Mouse (Mus musculus) lung, embryonic 14.5 days (tissue): ENCODE results near the gene Cd37. TPM values are rescaled to one million over a fixed set of nuclear protein-coding genes. Genes with fewer than 3 reads are reported as not detected.

ENCODE experiments used
- ATAC-seq: fragments of 200-750 bp; cut with Nextera tagmentation; 2 replicates; pipeline ENCODE4 v1.8.0; 2017; ENCODE audit warnings: mild to moderate bottlenecking, moderate TSS enrichment, moderate library complexity; ENCODE audit not compliant: insufficient read depth
- DNase-seq: peaks from one replicate; pipeline ENCODE4 v3.0.0-alpha.2; 2015
- H3K27ac ChIP-seq: fragments of 300-500 bp; sonication (generic); 2 replicates; pipeline ENCODE4 v1.5.1; 2014; ENCODE audit warnings: low read depth, mild to moderate bottlenecking, moderate library complexity
- H3K27me3 ChIP-seq: fragments of 300-500 bp; sonication (generic); 2 replicates; pipeline ENCODE4 v1.6.1; 2014; ENCODE audit warnings: low read length, control low read depth; ENCODE audit not compliant: insufficient read depth
- H3K36me3 ChIP-seq: fragments of 300-500 bp; sonication (generic); 2 replicates; pipeline ENCODE4 v1.6.1; 2014; ENCODE audit warnings: control low read depth; ENCODE audit not compliant: insufficient read depth
- H3K4me1 ChIP-seq: fragments of 300-500 bp; sonication (generic); 2 replicates; pipeline ENCODE4 v1.6.1; 2014; ENCODE audit warnings: antibody characterized with exemption, control low read depth; ENCODE audit not compliant: insufficient read depth
- H3K4me2 ChIP-seq: fragments of 300-500 bp; sonication (generic); 2 replicates; pipeline ENCODE4 v1.6.1; 2014; ENCODE audit warnings: mild to moderate bottlenecking
- H3K4me3 ChIP-seq: fragments of 300-500 bp; sonication (generic); 2 replicates; pipeline ENCODE4 v1.5.1; 2014; ENCODE audit warnings: low read depth, low read length
- H3K9ac ChIP-seq: fragments of 300-500 bp; sonication (generic); 2 replicates; pipeline ENCODE4 v1.6.1; 2014
- H3K9me3 ChIP-seq: fragments of 300-500 bp; sonication (generic); 2 replicates; pipeline ENCODE4 v1.6.1; 2016; ENCODE audit warnings: low read depth, low read length, control low read depth
- CTCF ChIP-seq: IDR thresholded peaks from 2 replicates; pipeline ENCODE4 v1.5.1; 2016; ENCODE audit warnings: antibody characterized with exemption, low read depth
- WGBS: fragments of 180-500 bp; shearing (Covaris S2); extraction: QIAGEN DNeasy Blood & Tissue Kit; methylation state at CpG from one replicate; pipeline ENCODE4 v1.1.7; 2014; 5-methylcytosine and 5-hydroxymethylcytosine counted together
- polyA plus RNA-seq: library from polyadenylated mRNA; unstranded; fragments of >200 nt; fragmentation: Nextera tagmentation; extraction: Ambion mirVana; gene quantifications from 2 replicates; pipeline ENCODE4 v1.2.1, GENCODE M21; 2014

The Cd37 gene
- polyA plus RNA-seq, 1 experiment from 2014 or later = 2.1 TPM

DNA sequence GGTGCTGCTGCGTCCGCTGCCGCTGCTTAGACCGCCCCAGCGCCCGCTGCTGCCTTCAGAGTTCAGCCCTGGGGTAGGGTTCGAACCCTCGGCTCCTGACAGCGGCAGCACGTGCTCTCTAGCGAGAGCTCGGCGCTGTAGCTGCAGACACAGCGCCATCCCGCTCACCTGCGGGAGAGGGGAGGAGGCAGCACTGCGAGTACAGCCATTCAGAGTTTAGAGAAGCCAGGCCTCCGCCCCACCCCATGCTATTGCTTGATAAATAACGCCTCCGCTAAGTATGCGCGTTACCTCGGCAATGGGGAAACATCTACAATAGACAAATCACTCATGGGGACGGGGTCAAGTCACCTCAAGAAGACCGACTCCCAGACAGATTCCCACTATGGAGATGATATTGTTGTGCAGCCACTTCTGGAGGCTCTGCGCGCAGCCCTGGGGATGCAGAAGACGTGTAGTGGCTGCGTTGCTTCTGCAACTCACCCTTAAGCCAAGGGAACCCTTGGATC is 4.5 kb downstream of the Cd37 start:
- Histone ChIP-seq H3K36me3 (peaks cover 45% of the 10 kb centered on the region), H3K9ac (peak overlapping the region; percentile 29), H3K4me2 (peak overlapping the region; percentile 58), H3K4me3 (peak overlapping the region; percentile 22; the same call in 1 of the 2 replicates), H3K9me3 (no peaks in the 10 kb centered on the region), H3K27me3 (no peaks in the 10 kb centered on the region), H3K27ac (peak overlapping the region; percentile 36; the same call in 1 of the 2 replicates), H3K4me1 (peaks cover 3% of the 10 kb centered on the region; the same call in 1 of the 2 replicates)
- 14% methylated on average over 29 of the region's 29 CpGs for WGBS
- ATAC-seq (peak; percentile 9), DNase-seq (peak; percentile 60)
- TF ChIP-seq CTCF = no peak; the same call in 1 of the 2 replicates

GRCm38 (mm10) chr7:45233580-45234332 is 5.2 kb downstream of the Cd37 start:
- H3K4me3 ChIP-seq = no peak overlapping the region
- H3K4me1 ChIP-seq = peaks cover 3% of the 10 kb centered on the region; the same call in 1 of the 2 replicates
- DNase-seq (peak; percentile 30), ATAC-seq (0 out of 2 replicates have a peak, but pooled peaks have one; percentile 0)
- WGBS = 33% methylated on average over 20 of the region's 20 CpGs
- no peak for TF ChIP-seq CTCF
- H3K36me3 ChIP-seq = peaks cover 51% of the 10 kb centered on the region
- peak overlapping the region; percentile 58 for H3K4me2 ChIP-seq
- no peaks in the 10 kb centered on the region for H3K9me3 ChIP-seq
- H3K27ac ChIP-seq = no peak overlapping the region
- H3K27me3 ChIP-seq = no peaks in the 10 kb centered on the region
- H3K9ac ChIP-seq = peak overlapping the region; percentile 29

DNA sequence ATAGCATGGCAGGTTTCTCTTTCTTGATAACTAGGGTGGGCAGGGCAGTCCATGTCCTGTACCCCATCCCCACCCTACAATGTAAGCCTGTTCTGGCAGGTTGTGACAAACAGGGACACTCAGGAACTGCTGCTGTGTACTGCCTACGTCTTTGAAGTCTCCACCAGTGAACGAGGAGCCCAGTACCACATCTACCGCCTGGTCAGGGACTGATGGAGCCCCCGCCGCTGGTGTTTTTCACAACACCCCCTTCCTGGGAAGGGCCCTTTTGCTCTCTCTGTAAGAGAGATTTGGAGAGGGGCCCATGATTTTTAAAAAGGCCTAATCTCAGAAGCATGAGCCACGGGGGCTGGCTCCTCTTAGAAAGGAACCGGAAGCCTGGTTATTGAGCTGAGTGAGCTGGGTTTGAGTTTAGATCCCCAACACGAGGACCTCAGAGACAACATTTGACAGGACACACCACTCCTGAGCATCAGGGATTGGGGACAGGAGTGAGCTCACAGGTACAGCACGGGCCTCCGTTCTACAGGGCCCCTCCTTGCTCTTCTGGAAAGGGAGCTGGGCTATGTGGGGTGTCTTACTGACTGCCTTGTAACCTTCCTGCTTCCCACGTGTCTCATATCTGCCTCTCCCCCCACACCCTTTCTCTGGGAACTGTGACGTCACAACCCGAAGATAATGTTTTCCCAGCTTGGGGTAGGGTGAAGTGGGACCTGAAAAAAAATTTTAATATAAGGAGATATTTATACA is 6.0 kb downstream of the Cd37 start:
- Histone ChIP-seq H3K9me3 (no peaks in the 10 kb centered on the region), H3K36me3 (peaks cover 60% of the 10 kb centered on the region), H3K27ac (no peak overlapping the region), H3K4me2 (no peak overlapping the region), H3K9ac (no peak overlapping the region), H3K4me3 (no peak overlapping the region), H3K27me3 (no peaks in the 10 kb centered on the region), H3K4me1 (peaks cover 3% of the 10 kb centered on the region; the same call in 1 of the 2 replicates)
- 54% methylated on average over 13 of the region's 13 CpGs for WGBS
- no peak for DNase-seq
- no peak for TF ChIP-seq CTCF
- ATAC-seq = no peak

DNA sequence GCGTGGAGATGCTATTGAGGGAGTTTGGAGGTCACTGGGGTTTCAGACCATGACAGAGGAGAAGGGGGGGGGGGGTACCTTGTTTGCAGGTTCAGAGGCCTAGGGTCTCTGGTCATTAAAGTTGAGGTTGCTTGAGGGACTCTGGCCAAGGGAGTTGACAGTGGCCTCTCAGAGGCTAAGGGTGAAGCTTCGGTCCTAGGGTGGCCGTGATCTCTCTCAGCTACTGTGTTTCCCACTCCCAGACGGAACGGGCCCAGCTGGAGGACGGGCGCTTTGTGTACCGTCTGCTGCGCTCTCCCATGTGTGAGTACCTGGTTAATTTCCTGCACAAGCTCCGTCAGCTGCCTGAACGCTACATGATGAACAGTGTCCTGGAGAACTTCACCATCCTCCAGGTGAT is 7.0 kb downstream of the Cd37 start:
- H3K4me3 ChIP-seq = no peak overlapping the region
- peaks cover 68% of the 10 kb centered on the region for H3K36me3 ChIP-seq
- ATAC-seq (no peak), DNase-seq (no peak)
- H3K4me2 ChIP-seq = no peak overlapping the region
- no peaks in the 10 kb centered on the region for H3K27me3 ChIP-seq
- WGBS = 81% methylated on average over 11 of the region's 11 CpGs
- H3K9ac ChIP-seq = no peak overlapping the region
- H3K9me3 ChIP-seq = no peaks in the 10 kb centered on the region
- no peak for TF ChIP-seq CTCF
- H3K4me1 ChIP-seq = peaks cover 3% of the 10 kb centered on the region; the same call in 1 of the 2 replicates
- no peak overlapping the region for H3K27ac ChIP-seq

DNA sequence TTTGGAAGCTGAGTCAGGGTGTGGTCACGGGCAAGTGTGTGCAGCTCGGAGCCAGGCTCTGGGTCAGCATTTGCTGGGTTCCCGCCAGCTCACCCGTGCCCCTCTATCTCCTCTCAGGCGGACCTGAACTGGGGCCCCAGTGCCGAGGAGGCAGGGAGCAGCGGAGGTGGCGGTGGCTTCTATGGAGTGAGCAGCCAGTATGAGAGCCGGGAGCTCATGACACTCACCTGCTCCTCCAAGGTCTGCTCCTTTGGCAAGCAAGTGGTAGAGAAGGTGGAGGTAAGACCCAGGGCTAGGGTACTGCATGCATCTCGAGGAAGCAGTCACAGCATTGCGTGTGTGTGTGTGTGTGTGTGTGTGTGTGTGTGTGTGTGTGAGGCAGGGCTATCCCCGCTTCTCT is 7.7 kb downstream of the Cd37 start:
- Histone ChIP-seq H3K9me3 (no peaks in the 10 kb centered on the region), H3K4me1 (peaks cover 3% of the 10 kb centered on the region; the same call in 1 of the 2 replicates), H3K4me3 (no peak overlapping the region), H3K27ac (no peak overlapping the region), H3K9ac (no peak overlapping the region), H3K36me3 (peaks cover 75% of the 10 kb centered on the region), H3K27me3 (no peaks in the 10 kb centered on the region), H3K4me2 (no peak overlapping the region)
- WGBS = 84% methylated on average over 12 of the region's 12 CpGs
- no peak for ATAC-seq
- TF ChIP-seq CTCF = no peak
- no peak for DNase-seq

DNA sequence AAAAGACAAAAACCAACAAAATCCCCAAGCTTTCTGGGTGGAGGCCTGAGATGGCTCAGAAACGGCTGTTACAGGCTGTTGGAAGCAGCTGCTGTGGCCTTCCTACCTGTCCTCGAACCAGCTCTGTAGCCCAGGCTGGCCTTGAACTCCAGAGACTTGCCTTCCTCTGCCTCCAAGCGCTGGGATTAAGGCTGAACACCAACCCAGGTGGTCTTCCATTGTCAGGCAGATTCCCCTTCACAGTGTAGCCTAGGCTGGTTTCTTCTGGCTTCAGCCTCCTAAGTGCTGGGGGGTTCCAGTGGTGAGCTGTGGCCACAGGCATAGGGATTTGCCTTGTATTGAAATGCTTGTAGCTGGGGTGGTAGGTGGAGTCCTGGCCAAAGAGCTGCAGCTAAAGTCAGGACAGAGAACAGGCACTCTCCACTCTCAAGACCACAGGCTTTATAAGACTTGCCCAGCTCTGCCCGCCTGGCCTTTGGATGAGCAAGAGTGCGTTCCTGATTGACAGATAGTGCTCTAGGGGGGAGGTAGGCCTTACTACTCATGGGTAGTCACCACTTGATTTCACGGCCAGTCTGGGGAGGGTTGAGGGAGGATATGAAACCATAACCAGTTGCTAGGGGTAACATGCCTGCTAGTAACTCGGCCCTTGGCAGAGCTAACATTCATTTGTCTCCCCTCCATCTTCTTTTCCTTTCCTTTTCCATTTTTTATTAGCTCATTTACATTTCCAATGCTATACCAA is 9.3 kb downstream of the Cd37 start:
- Histone ChIP-seq H3K27ac (no peak overlapping the region), H3K36me3 (peaks cover 91% of the 10 kb centered on the region), H3K4me1 (peaks cover under 1% of the 10 kb centered on the region; the same call in 1 of the 2 replicates), H3K27me3 (no peaks in the 10 kb centered on the region), H3K9me3 (no peaks in the 10 kb centered on the region), H3K4me3 (no peak overlapping the region), H3K4me2 (no peak overlapping the region), H3K9ac (no peak overlapping the region)
- no peak for ATAC-seq
- 88% methylated on average over 7 of the region's 7 CpGs for WGBS
- TF ChIP-seq CTCF = no peak
- no peak for DNase-seq
